Mouse (Mus musculus) bone marrow, adult 2 months (tissue): ENCODE results near the gene Pdss2.

Experiments
- CTCF ChIP-seq: fragments of 200-500 bp; IDR thresholded peaks from 2 replicates; pipeline ENCODE4 v1.5.1; 2011; ENCODE audit warnings: low read length, control low read depth; ENCODE audit not compliant: control insufficient read depth, insufficient read depth
- POLR2A ChIP-seq: fragments of 200-500 bp; IDR thresholded peaks from 2 replicates; pipeline ENCODE4 v1.6.1; 2011; ENCODE audit warnings: low read depth, mild to moderate bottlenecking, control low read depth, low read length, borderline replicate concordance; ENCODE audit not compliant: control insufficient read depth

DNA sequence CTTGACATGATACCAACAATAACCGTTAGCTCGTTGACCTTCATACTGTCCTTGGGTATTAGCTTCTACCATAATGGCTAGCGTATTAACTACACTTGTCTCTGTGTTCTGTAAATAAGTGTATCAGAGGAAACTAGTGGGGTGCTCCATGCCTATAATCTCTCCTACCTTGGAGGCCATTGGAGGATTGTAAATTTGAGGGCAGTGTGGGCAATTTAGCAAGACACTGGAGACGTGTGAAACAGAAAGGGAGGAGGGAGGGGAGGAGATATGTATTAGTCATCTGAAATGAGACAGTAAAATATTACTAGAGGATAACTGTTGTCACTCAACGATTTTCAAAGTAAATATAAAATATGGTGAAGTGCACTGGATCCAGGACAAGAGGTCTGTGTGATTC lies 54.2 kb downstream of the Pdss2 start:
- TF ChIP-seq POLR2A (no peak), CTCF (no peak)
